Mouse (Mus musculus) C2C12 (cell line): Measurements from ENCODE around the gene Zfp800.

Source experiments
- CTCF ChIP-seq: IDR thresholded peaks from one replicate; pipeline ENCODE4 v1.5.1; 2011; ENCODE audit not compliant: control insufficient read depth, insufficient read depth, insufficient read length
- MAX ChIP-seq: IDR thresholded peaks from one replicate; pipeline ENCODE4 v1.6.1; 2011; ENCODE audit warnings: mild to moderate bottlenecking, control low read depth
- MYOG ChIP-seq: IDR thresholded peaks from one replicate; pipeline ENCODE4 v1.6.1; 2011; ENCODE audit not compliant: control insufficient read depth, insufficient read length; ENCODE audit errors: extremely low read depth

DNA sequence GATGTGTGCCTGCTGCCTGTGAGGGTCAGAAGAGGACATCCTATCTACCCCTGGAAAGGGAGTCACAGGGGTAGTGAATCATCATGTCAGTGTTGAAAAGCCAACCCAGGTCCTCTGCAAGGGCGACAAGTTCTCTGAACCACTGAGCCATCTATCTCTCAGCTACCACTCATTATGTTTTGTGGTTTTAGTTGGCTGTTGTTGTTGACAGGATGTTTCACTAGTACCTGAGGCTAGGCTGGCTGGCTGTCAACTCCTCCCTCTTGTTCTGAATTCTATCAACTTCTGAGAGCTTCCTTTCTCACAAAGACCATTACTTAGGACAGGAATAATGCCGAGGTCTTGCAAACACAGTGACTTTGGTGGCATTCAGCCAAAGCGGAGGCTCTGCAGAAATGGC, 12.6 kb downstream of the Zfp800 start:
- TF ChIP-seq CTCF (no peak), MYOG (no peak), MAX (no peak)
